Mouse (Mus musculus): ENCODE measurements at regions not wholly inside any gene's neighbourhood (a gene's known extent, or its start where the extent isn't known, plus 50 kb on each side); places are given as distances from the start of the nearest gene placed in this dataset.
"Not testable (repeated sequence)": the region's sequence is repeated elsewhere in the genome, so short reads cannot be mapped to it uniquely, and the experiment has no call there.

DNA sequence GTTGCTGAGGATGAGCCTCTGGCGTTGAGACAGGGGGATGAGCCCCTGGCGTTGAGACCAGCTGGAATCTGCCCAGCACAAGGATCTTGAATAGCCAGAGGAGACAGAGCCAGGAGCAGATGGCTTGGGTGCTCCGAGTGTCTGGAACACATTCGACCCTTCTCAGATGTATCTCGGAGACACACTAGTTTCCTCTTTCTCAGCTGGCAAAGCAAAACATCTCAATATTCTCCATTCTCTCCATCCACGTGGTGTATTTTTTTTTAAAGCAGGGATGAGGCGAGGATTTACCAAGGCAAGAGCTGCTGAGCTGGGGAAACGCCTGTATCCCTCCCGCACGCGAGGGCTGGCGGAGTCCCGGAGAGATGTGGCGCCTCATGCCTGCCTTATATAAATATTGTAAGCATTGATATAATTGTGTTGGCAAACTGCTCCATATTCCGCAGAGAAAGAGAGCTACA lies 109.7 kb upstream of the Ubl3 start:
- peak; percentile 24 to 29 for DNase-seq (ENCODE audit: low spot score in 2 of 2)

GRCm38 (mm10) chr5:148661120-148661519 lies 108.5 kb upstream of the Ubl3 start:
- DNase-seq (ENCODE audit: low spot score in 2 of 2): no peak

DNA sequence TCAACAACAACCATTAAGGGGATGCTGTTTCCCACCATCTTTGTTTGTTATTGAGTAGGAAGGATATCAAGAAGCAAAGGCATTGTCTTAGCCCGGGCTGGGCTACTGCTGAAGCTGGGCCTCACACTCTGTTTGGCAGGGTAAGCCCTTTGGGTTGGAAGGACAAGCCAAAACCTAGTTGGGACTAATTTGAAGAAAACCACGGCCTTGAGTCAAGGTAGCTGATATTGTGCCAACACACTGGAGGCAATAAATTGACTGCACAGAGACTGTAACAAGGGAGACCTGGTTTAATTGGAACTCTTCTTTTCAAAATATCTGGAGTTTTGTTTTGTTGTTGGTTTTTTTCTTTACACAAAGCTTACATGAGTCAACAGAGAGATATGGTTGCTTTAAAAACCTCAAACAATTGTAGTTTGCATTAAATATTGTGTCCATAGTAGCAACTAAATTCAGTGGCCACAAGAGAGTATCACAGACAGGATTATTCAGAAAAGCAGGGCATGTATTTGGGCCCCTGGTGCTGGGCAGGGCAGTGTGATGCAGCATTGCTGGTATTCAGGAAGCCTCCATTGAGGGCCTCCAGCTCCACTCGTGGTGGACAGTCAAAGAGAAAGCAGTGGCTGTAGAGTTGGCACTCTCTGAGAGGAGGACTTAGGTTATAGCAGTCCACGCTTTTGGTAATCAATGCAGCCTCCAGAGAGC lies 105.5 kb upstream of the Ubl3 start:
- DNase-seq (ENCODE audit: low spot score in 2 of 2): no peak

GRCm38 (mm10) chr5:148652525-148653243 lies 100.1 kb upstream of the Ubl3 start:
- DNase-seq (ENCODE audit: low spot score in 2 of 2): no peak

- DNase-seq (ENCODE audit: low spot score in 2 of 2): no peak
Observed at GRCm38 (mm10) chr5:148651736-148652135, 99.1 kb upstream of the Ubl3 start.

DNA sequence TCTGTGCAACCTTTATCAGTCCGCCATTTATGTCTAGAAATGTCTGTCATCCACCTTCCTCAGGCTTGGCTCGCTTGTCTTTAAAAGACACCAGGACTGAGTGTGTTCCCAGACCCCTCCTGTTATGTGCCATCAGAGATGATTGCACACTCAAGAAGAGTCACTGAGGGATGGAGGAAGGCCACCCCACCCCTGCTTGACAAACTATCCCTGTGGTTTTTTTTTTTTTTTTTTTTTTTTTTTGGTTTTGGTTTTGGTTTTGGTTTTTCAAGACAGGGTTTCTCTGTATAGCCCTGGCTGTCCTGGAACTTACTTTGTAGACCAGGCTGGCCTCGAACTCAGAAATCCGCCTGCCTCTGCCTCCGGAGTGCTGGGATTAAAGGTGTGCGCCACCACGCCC lies 97.0 kb upstream of the Ubl3 start:
- DNase-seq (ENCODE audit: low spot score in 2 of 2): not testable (repeated sequence)

DNA sequence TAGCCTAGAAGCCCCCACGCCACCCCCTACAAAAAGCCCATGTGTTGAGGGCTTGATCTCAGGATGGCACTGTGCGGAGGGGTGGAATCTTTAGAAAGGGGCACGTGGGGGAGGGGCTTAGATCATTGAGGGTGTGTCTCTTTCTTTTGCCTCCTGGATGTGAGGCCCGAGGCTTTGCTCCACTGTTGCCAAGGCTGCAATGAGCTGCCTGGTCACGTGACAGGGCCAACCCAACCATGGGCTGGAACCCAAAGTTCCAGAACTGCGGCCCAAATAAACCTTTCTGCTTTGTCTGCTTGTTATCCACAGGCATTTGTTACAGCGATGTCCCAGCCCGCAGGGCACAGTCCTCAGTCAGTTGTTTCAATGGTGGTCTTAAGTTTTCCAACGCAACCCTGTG lies 96.5 kb upstream of the Ubl3 start:
- DNase-seq (ENCODE audit: low spot score in 2 of 2): no peak

DNA sequence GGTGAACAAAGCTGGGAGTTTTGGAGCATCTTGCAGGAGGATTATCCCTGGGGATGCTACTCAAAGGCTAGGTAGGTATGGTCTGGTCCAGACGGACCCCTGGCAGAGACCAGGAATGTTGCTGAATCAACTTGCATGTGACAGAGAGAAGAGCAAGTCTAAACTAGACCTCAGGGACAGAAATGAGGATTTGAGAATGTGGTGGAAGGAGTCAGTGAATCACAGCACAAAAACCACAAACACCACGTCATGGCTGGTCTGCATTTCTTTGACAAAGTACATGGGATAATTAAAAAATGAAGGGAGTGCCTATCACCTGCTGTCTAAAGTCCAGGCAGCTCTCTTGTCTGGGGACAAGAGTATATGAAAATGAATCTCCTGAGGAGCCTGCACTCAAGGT lies 95.1 kb upstream of the Ubl3 start:
- DNase-seq (ENCODE audit: low spot score in 2 of 2): no peak

GRCm38 (mm10) chr5:148645772-148646171 lies 93.2 kb upstream of the Ubl3 start:
- no peak for DNase-seq (ENCODE audit: low spot score in 2 of 2)

GRCm38 (mm10) chr5:148645191-148645681 lies 92.6 kb upstream of the Ubl3 start:
- DNase-seq (ENCODE audit: low spot score in 2 of 2): no peak

DNA sequence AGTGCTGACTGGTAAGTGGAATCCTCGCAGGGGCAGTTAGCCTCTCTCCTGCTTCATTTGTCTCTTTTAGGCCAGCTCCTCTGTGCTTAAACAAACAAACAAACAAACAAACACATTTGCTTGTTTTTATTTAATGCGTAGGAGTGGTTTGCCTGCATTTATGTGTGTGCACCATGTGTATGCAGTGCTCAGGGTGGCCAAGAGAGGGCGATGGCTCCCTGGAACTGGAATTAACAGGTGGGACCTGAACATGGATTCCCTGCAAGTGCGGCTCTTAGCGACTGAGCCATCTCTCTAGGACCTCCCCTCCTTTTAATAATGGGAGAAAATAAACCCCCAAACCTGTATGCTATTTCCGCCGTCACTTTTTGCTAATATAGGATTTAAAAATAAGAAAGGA lies 91.8 kb upstream of the Ubl3 start:
- DNase-seq (ENCODE audit: low spot score in 2 of 2): no peak

- no peak for DNase-seq (ENCODE audit: low spot score in 2 of 2)
Observed at GRCm38 (mm10) chr5:148641652-148642395, 89.2 kb upstream of the Ubl3 start.

GRCm38 (mm10) chr5:148640523-148640922 lies 87.9 kb upstream of the Ubl3 start:
- no peak for DNase-seq (ENCODE audit: low spot score in 2 of 2)

GRCm38 (mm10) chr5:148634919-148635356 lies 82.3 kb upstream of the Ubl3 start:
- peak; percentile 26 to 59 for DNase-seq (ENCODE audit: low spot score in 2 of 2)

- DNase-seq (ENCODE audit: low spot score in 2 of 2): no peak
Observed at GRCm38 (mm10) chr5:148633999-148634398, 81.4 kb upstream of the Ubl3 start.

DNA sequence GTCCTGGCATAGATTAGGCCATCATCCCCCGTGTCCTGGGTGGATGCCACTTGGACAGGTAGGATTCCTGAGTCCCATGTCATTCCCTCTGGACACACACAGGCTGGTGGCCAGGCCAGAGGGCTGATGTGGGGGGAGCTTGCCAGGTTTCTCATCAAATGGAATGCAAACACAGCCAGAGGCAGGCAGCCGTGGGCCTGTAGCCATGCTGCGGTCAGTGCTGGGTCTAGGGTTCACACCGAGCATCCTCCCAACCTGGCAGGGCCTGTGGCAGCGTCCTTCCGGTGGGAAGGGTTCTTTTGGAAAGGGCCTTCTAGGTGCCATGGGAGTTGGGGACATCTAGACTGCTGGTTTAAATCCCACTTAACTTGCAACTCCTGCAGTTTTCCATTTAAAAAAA lies 80.7 kb upstream of the Ubl3 start:
- no peak for DNase-seq (ENCODE audit: low spot score in 2 of 2)

GRCm38 (mm10) chr5:148632516-148633170 lies 80.1 kb upstream of the Ubl3 start:
- DNase-seq (ENCODE audit: low spot score in 2 of 2): no peak

- DNase-seq (ENCODE audit: low spot score in 2 of 2): no peak
Observed at GRCm38 (mm10) chr5:148631566-148631965, 79.0 kb upstream of the Ubl3 start.

GRCm38 (mm10) chr5:148626014-148626413 lies 73.4 kb upstream of the Ubl3 start:
- no peak for DNase-seq (ENCODE audit: low spot score in 2 of 2)

GRCm38 (mm10) chr5:148624649-148625405 lies 72.2 kb upstream of the Ubl3 start:
- DNase-seq (ENCODE audit: low spot score in 2 of 2): no peak
